Mouse (Mus musculus): ENCODE results near the gene Spint5. TPM values are rescaled to one million over a fixed set of nuclear protein-coding genes. Genes with fewer than 3 reads are reported as not detected.
"Not testable (repeated sequence)": the region's sequence is repeated elsewhere in the genome, so short reads cannot be mapped to it uniquely, and the experiment has no call there.

The Spint5 gene
- not detected for total RNA-seq (2021)
- long read RNA-seq, experiment 1, result 0 reads
- long read RNA-seq, experiment 2, result 0 reads

GRCm38 (mm10) chr2:164715005-164715404 lies at the start of gene Spint5:
Gene Spint5, plus strand, starts transcription at chr2:164715305.
- DNase-seq (ENCODE audit: low spot score in 2 of 2), result no peak

DNA sequence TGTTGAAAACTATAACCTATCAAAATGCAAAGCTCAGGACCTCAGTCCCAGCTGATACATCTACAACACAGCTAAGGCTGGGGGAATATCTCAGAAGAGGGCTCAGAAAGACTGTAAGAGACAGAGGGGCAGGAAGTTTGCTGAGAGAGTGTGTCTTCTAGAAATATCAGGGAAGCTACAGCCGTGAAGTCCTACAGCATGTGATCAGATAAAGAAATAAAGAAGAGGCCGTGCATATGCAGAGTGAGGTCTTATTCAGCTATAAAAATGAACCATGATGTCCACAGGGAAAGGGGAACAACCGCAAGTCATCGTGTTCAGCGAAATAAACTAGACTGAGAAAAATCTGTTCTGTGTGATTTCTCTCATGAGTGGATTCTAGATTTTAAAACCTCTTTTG lies 44.8 kb upstream of the Spint5 start:
- DNase-seq (ENCODE audit: low spot score in 2 of 2), result no peak

- DNase-seq (ENCODE audit: low spot score in 2 of 2), result no peak
Measured at GRCm38 (mm10) chr2:164670938-164671337, 44.2 kb upstream of the Spint5 start.

DNA sequence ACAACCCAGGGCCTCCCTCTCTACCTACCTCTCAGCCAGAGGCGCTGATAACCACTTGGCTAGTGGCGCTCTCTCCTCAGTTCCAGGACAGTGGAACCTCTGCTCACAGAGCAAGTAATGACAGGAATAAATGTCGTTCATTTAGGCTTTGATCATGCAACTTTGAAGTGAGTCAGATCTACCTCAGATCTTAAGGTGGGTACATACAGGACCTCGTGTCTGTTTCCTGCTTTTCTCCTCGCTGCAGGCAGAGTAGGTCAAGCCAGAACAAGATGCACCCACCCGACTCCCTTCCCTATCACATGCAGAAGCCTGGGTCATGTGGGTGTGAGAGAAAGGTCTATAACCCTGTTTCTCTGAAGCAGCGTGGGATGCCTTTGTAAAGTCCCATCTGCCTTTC lies 41.1 kb upstream of the Spint5 start, which contains the start of gene Wfdc11:
Wfdc11 (minus strand) TSS at position 101 of the 400 bp plus-strand sequence.
- DNase-seq (ENCODE audit: low spot score in 2 of 2), result no peak

- no peak for DNase-seq (ENCODE audit: low spot score in 2 of 2)
Measured at GRCm38 (mm10) chr2:164676103-164676502, 39.0 kb upstream of the Spint5 start.

- no peak for DNase-seq (ENCODE audit: low spot score in 2 of 2)
Measured at GRCm38 (mm10) chr2:164676916-164677685, 38.0 kb upstream of the Spint5 start.

DNA sequence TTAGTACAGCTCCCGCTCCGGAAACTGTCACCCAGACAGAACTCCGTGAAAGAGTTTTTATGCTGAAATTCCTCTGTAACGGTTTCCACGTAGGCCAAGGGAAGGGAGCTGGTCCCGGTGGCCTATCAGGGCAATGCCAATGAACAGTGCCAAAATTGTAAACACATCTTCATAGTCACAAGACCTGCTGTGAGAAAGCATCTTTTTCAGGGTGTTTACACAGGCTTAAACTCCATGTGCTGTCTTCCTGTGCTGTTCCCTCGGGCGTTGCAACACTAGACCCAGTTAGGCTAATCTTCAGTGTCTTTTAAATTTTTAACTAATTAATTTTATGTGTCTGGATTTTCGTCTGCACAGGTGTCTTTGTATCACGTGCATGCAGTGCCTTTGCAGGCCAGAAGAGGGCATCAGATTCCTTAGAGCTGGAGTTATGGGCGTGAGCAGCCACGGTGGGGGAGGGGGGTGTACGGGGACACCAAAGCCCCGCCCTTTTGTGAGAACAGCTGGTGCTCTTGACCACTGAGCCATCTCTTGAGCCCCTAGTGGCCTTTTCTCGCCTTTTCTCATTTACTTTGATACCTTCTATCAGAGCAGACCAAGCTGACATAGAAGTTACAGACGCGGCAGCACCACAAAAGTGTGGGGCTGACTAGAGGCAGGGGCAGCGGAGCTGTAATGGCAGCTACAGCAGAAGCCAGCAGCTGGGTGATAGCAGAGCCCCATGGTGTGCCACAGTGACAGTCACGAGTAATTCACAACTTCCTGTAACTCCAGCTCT lies 36.1 kb upstream of the Spint5 start:
- DNase-seq (ENCODE audit: low spot score in 2 of 2), result peak; percentile 17 to 49

- DNase-seq (ENCODE audit: low spot score in 2 of 2), result no peak
Measured at GRCm38 (mm10) chr2:164679906-164680305, 35.2 kb upstream of the Spint5 start.

- DNase-seq (ENCODE audit: low spot score in 2 of 2), result no peak
Measured at GRCm38 (mm10) chr2:164684807-164685206, 30.3 kb upstream of the Spint5 start, which contains the start of gene Wfdc13. Gene Wfdc13, plus strand, starts transcription at chr2:164685107.

- no peak for DNase-seq (ENCODE audit: low spot score in 2 of 2)
Measured at GRCm38 (mm10) chr2:164698201-164698600, 16.9 kb upstream of the Spint5 start, which contains the start of gene Spint4. Gene Spint4, plus strand, starts transcription at chr2:164698501.

DNA sequence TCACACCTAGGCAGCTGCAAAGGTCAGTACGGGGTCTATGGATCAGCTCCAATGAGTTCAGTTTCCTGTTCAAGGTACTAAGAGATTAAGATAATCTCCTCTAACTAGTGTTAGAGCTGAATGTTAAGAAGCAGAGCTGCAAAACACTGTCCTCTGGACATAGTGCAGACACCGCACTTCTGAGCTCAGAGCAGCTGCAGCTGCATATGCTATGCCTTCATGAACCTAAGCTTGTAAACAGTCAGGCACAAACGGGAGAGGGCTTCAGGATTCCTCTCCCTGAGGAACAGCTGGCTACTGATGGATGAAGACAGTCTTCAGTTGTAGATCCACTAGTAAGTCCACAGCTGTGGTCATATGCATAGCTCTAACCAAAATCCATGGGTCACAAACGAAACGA lies 14.1 kb upstream of the Spint5 start:
- DNase-seq (ENCODE audit: low spot score in 2 of 2), result no peak

- DNase-seq (ENCODE audit: low spot score in 2 of 2), result no peak
Measured at GRCm38 (mm10) chr2:164701761-164702160, 13.3 kb upstream of the Spint5 start.

DNA sequence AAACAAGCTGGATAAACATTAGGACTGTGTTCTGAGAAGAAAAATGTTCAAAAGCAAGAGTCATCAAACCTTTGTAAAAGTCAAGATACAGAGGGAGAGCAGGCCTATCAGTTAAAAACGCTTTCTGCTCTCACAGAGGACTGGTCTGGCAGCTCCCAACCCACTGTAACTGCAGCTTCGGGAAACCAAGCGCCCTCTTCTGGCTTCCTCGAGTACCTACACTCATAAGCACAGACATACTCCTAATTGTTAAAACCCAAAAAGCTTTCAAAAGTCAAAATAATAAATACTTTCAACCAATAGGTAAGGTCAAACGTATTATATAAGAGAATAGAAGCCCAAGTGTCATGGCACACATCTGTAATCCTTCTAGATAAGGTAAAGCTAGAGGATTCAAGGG lies 10.9 kb upstream of the Spint5 start:
- DNase-seq (ENCODE audit: low spot score in 2 of 2), result no peak

DNA sequence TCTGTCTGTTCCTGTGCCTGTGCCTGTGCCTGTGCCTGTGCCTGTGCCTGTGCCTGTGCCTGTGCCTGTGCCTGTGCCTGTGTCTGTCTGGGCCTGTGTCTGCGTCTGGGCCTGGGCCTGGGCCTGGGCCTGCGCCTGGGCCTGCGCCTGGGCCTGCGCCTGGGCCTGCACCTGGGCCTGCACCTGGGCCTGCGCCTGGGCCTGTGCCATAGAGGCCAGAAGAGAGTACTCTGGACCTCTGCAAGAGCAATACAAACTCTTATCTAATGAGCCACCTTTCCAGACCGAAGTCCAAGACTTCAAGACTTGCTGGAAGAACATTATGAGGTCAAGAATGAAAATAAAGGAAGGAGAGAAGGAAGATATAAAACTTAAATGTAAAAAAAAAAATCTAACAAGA lies 9.8 kb upstream of the Spint5 start:
- DNase-seq (ENCODE audit: low spot score in 2 of 2), result no peak

DNA sequence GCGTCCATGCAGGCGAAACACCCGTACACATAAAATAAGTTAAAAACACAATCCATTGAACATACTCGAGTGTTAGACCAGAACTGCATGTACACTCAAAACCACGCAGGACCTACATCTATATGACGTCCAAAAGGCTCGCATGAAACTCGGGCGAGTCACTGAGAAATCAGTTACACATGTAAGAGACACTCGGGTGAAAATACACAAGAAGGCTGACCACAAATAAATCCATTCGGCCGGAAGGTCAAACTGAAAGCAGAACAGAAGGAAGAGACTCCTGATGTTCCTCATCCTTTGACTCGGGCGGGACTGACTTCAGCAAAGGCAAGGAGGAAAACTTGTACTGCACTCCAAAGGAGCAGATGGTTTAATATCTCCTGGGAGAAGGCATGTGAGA lies 9.1 kb upstream of the Spint5 start:
- DNase-seq (ENCODE audit: low spot score in 2 of 2), result no peak

DNA sequence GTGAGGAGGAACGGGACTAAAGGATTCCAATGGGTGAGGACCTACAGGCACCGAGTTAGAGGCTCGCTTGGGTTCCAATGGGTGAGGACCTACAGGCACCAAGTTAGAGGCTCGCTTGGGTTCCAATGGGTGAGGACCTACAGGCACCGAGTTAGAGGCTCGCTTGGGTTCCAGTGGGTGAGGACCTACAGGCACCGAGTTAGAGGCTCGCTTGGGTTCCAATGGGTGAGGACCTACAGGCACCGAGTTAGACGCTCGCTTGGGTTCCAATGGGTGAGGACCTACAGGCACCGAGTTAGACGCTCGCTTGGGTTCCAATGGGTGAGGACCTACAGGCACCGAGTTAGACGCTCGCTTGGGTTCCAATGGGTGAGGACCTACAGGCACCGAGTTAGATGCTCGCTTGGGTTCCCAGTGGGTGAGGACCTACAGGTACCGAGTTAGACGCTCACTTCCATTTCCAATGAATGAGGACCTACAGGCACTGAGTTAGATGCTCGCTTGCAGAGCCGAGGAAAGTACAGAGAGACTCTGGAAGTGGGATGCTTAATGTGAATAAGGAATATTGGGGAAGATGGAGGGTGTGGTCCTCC lies 1.2 kb downstream of the Spint5 start:
- DNase-seq (ENCODE audit: low spot score in 2 of 2), result not testable (repeated sequence)

DNA sequence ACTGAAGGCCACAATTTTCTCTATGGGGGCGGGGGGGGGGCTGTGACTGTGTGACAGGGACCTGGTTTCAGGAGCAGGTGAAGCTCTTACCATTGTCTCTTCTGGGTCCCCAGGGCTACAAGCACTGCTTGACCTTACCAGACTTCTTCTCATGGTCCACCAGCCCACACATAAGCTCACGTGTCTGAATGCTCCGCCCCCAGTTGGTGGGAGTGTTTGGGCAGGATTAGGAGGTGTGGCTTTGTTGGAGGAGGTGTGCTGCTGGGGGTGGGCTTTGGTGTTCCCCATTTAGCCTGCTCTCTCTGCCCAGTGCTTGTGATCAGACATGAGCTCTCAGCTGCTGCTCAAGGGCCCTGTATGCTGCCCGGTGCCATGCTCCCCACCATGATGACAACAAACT lies 8.2 kb downstream of the Spint5 start:
- DNase-seq (ENCODE audit: low spot score in 2 of 2), result no peak

GRCm38 (mm10) chr2:164725895-164726619 lies 11.0 kb downstream of the Spint5 start:
- peak; percentile 10 to 42 for DNase-seq (ENCODE audit: low spot score in 2 of 2)

- no peak for DNase-seq (ENCODE audit: low spot score in 2 of 2)
Measured at GRCm38 (mm10) chr2:164731719-164732118, 16.6 kb downstream of the Spint5 start.

GRCm38 (mm10) chr2:164733259-164733658 lies 18.2 kb downstream of the Spint5 start:
- no peak for DNase-seq (ENCODE audit: low spot score in 2 of 2)

- DNase-seq (ENCODE audit: low spot score in 2 of 2), result no peak
Measured at GRCm38 (mm10) chr2:164734839-164735238, 19.7 kb downstream of the Spint5 start.

Data from adrenal gland, postnatal 4 days (tissue).